Mouse (Mus musculus): ENCODE measurements around the gene Snx29. TPM values are rescaled to one million over a fixed set of nuclear protein-coding genes. Genes with fewer than 3 reads are reported as not detected.
"Not testable (repeated sequence)": the region's sequence is repeated elsewhere in the genome, so short reads cannot be mapped to it uniquely, and the experiment has no call there.

Snx29 gene
- total RNA-seq, 4 experiments from 2014 or later = 25.0 to 29.6 (median 27.8) TPM

- DNase-seq (ENCODE audit: low spot score in 2 of 2) = no peak
Observed at GRCm38 (mm10) chr16:11407932-11408620, 85.4 kb downstream of the Snx29 start.

- no peak for DNase-seq (ENCODE audit: low spot score in 2 of 2)
Observed at GRCm38 (mm10) chr16:11408726-11409125, 86.0 kb downstream of the Snx29 start.

- no peak for DNase-seq (ENCODE audit: low spot score in 2 of 2)
Observed at GRCm38 (mm10) chr16:11414631-11415030, 91.9 kb downstream of the Snx29 start.

- no peak for DNase-seq (ENCODE audit: low spot score in 2 of 2)
Observed at GRCm38 (mm10) chr16:11418183-11418588, 95.5 kb downstream of the Snx29 start.

- DNase-seq (ENCODE audit: low spot score in 2 of 2) = no peak
Observed at GRCm38 (mm10) chr16:11420311-11421080, 97.8 kb downstream of the Snx29 start.

GRCm38 (mm10) chr16:11422165-11422564 is 99.5 kb downstream of the Snx29 start:
- no peak for DNase-seq (ENCODE audit: low spot score in 2 of 2)

GRCm38 (mm10) chr16:11422889-11423610 is 100.3 kb downstream of the Snx29 start:
- no peak for DNase-seq (ENCODE audit: low spot score in 2 of 2)

GRCm38 (mm10) chr16:11423611-11424297 is 101.0 kb downstream of the Snx29 start:
- not testable (repeated sequence) for DNase-seq (ENCODE audit: low spot score in 2 of 2)

GRCm38 (mm10) chr16:11424568-11425145 is 101.9 kb downstream of the Snx29 start:
- no peak for DNase-seq (ENCODE audit: low spot score in 2 of 2)

- no peak for DNase-seq (ENCODE audit: low spot score in 2 of 2)
Observed at GRCm38 (mm10) chr16:11425279-11425678, 102.6 kb downstream of the Snx29 start.

GRCm38 (mm10) chr16:11426810-11427537 is 104.3 kb downstream of the Snx29 start:
- DNase-seq (ENCODE audit: low spot score in 2 of 2) = no peak

GRCm38 (mm10) chr16:11429784-11430183 is 107.1 kb downstream of the Snx29 start:
- no peak for DNase-seq (ENCODE audit: low spot score in 2 of 2)

GRCm38 (mm10) chr16:11430520-11430919 is 107.8 kb downstream of the Snx29 start:
- no peak for DNase-seq (ENCODE audit: low spot score in 2 of 2)

GRCm38 (mm10) chr16:11433779-11434178 is 111.1 kb downstream of the Snx29 start:
- no peak for DNase-seq (ENCODE audit: low spot score in 2 of 2)

- DNase-seq (ENCODE audit: low spot score in 2 of 2) = no peak
Observed at GRCm38 (mm10) chr16:11437641-11438040, 114.9 kb downstream of the Snx29 start.

- DNase-seq (ENCODE audit: low spot score in 2 of 2) = no peak
Observed at GRCm38 (mm10) chr16:11439417-11439816, 116.7 kb downstream of the Snx29 start.

GRCm38 (mm10) chr16:11441616-11442015 is 118.9 kb downstream of the Snx29 start:
- DNase-seq (ENCODE audit: low spot score in 2 of 2) = no peak

- no peak for DNase-seq (ENCODE audit: low spot score in 2 of 2)
Observed at GRCm38 (mm10) chr16:11442534-11442933, 119.8 kb downstream of the Snx29 start.

GRCm38 (mm10) chr16:11444626-11445025 is 121.9 kb downstream of the Snx29 start:
- no peak for DNase-seq (ENCODE audit: low spot score in 2 of 2)

- no peak for DNase-seq (ENCODE audit: low spot score in 2 of 2)
Observed at GRCm38 (mm10) chr16:11446977-11447376, 124.3 kb downstream of the Snx29 start.

Measured in left cerebral cortex, adult 8-10 months (tissue).